Mouse (Mus musculus) lung, embryonic 16.5 days (tissue): ENCODE data around the gene Car5b. TPM values are rescaled to one million over a fixed set of nuclear protein-coding genes. Genes with fewer than 3 reads are reported as not detected.

ENCODE experiments used
- ATAC-seq: fragments of 200-750 bp; cut with Nextera tagmentation; 2 replicates; pipeline ENCODE4 v1.8.0; 2017; ENCODE audit warnings: low read depth, mild to moderate bottlenecking, moderate library complexity
- H3K27ac ChIP-seq: fragments of 300-500 bp; sonication (generic); 2 replicates; pipeline ENCODE4 v1.5.1; 2014; ENCODE audit warnings: mild to moderate bottlenecking, control low read depth, low read length
- H3K27me3 ChIP-seq: fragments of 300-500 bp; sonication (generic); 2 replicates; pipeline ENCODE4 v1.6.1; 2014; ENCODE audit warnings: low read depth, low read length, mixed read lengths; ENCODE audit not compliant: control insufficient read depth, insufficient read depth
- H3K36me3 ChIP-seq: fragments of 300-500 bp; sonication (generic); 2 replicates; pipeline ENCODE4 v1.6.1; 2014; ENCODE audit warnings: low read length; ENCODE audit not compliant: control insufficient read depth, insufficient read depth
- H3K4me1 ChIP-seq: fragments of 300-500 bp; sonication (generic); replicated peaks from 2 replicates; pipeline ENCODE4 v1.6.1; 2014; ENCODE audit warnings: low read length, mixed read lengths; ENCODE audit not compliant: control insufficient read depth, insufficient read depth
- H3K4me2 ChIP-seq: fragments of 300-500 bp; sonication (generic); 2 replicates; pipeline ENCODE4 v1.6.1; 2014; ENCODE audit warnings: low read depth, low read length, control low read depth
- H3K4me3 ChIP-seq: fragments of 300-500 bp; sonication (generic); 2 replicates; pipeline ENCODE4 v1.5.1; 2014; ENCODE audit warnings: mild to moderate bottlenecking, low read length, control low read depth
- H3K9ac ChIP-seq: fragments of 300-500 bp; sonication (generic); 2 replicates; pipeline ENCODE4 v1.6.1; 2014; ENCODE audit warnings: low read length, control low read depth
- H3K9me3 ChIP-seq: fragments of 300-500 bp; sonication (generic); 2 replicates; pipeline ENCODE4 v1.6.1; 2016; ENCODE audit warnings: low read length; ENCODE audit not compliant: control insufficient read depth
- WGBS: fragments of 180-500 bp; shearing (Covaris S2); extraction: QIAGEN DNeasy Blood & Tissue Kit; methylation state at CpG from one replicate; pipeline ENCODE4 v1.1.7; 2014; 5-methylcytosine and 5-hydroxymethylcytosine counted together
- polyA plus RNA-seq: library from polyadenylated mRNA; unstranded; fragments of >200 nt; fragmentation: Nextera tagmentation; extraction: Ambion mirVana; gene quantifications from 2 replicates; pipeline ENCODE4 v1.2.1, GENCODE M21; 2015

Gene Car5b
- polyA plus RNA-seq, 1 experiment from 2014 or later, result 0.73 TPM

DNA sequence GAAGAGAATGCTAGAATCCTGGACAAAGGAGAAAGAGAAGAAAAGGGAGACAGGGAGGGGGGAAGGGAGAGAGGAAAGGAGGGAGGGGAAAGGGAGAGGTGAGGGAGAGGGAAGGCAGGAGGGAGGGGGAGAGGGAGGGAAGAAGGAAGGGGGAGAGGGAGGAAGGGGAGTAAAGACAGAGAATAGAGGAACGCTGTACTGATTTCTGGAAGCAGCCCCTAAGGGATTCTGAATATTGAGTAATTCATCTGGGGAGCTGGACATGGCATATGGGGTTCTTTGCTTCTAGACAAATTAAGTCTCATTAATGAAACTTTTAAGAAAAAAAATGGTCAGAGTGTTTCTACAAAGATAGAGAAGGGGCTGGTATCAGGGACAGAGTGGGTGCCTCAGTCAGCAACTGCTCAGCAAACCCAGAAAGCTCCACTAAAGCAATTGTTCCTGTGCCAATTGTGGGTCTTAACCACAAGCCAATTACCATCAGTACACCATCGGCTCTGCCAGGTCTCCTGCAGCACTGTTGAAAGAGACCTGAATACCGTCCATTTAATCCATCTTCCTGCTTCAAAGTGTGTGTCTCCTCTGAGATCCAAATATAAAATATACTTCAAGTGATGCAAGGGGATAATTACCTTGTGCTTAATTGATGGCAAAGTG lies 40.0 kb downstream of the Car5b start:
- Histone ChIP-seq H3K27me3 (no peaks in the 10 kb centered on the region), H3K4me2 (no peak overlapping the region), H3K9ac (no peak overlapping the region), H3K27ac (no peak overlapping the region), H3K4me3 (no peak overlapping the region), H3K4me1 (no peaks in the 10 kb centered on the region), H3K36me3 (no peaks in the 10 kb centered on the region), H3K9me3 (no peaks in the 10 kb centered on the region)
- ATAC-seq, result no peak
- 59% methylated on average over 3 of the region's 3 CpGs for WGBS

DNA sequence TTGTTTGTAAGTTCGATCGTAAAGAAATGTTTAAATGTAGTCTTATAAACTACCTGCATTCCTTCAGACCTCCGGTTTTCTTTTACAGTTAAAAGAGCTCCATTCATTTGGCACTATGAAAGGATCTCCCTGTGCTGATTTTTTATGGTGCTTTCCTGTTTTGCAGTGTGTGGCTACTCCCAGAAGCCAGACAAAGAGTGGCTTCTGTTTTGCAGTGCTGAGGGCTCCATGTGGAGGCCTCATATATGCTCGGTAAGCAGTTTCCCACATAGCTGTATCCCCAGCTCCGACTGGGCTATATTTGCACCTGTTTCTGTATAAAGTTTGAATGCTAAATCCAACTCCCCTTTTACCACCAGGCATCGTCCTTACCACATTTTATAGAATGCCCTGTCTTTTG lies 45.7 kb downstream of the Car5b start:
- Histone ChIP-seq H3K36me3 (no peaks in the 10 kb centered on the region), H3K27ac (no peak overlapping the region), H3K4me2 (no peak overlapping the region), H3K9me3 (no peaks in the 10 kb centered on the region), H3K27me3 (no peaks in the 10 kb centered on the region), H3K9ac (no peak overlapping the region), H3K4me3 (no peak overlapping the region), H3K4me1 (no peaks in the 10 kb centered on the region)
- 84% methylated on average over 6 of the region's 6 CpGs for whole genome bisulfite sequencing
- ATAC-seq, result no peak

DNA sequence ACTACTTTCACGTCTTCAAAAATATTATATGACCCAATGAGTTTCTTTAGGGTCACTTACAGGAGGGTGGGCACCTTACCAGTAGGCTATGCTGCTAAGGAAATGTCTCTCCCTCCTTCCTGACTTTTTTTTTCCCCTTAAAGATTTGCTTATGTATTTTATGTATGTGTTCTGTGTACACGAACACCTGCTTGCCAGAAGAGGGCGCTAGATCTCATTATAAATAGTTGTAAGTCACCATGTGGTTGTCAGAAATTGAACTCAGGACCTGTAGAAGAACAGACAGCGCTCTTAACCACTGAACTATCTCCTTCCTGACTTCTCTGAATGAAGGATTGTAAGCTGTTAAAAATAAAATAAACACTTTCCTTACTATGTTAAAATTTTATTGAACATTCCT lies 46.3 kb downstream of the Car5b start:
- no peak for ATAC-seq
- H3K4me3 ChIP-seq, result no peak overlapping the region
- H3K36me3 ChIP-seq, result no peaks in the 10 kb centered on the region
- H3K4me2 ChIP-seq, result no peak overlapping the region
- 50% methylated on average over 4 of the region's 4 CpGs for WGBS
- no peak overlapping the region for H3K9ac ChIP-seq
- no peak overlapping the region for H3K27ac ChIP-seq
- no peaks in the 10 kb centered on the region for H3K4me1 ChIP-seq
- H3K9me3 ChIP-seq, result no peaks in the 10 kb centered on the region
- no peaks in the 10 kb centered on the region for H3K27me3 ChIP-seq

DNA sequence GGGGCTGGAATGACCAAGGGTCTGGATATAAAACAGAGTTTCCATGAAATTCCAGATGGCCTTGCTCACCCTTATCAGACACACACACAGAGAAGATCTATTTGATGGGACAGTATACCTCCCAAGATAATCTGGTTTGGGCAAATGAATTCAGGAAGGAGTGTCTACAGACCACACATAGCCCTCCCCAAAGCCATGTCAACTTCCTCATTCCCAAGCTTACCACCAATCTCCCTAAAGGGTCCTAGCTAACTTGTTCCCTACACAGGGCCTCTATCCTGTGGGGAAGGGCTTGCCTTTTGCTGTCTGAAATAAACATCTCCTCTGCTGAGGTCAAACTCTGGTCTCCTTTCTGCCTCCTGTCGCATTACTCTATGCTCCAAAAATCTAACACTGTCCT lies 46.7 kb downstream of the Car5b start:
- H3K9ac ChIP-seq, result no peak overlapping the region
- no peaks in the 10 kb centered on the region for H3K9me3 ChIP-seq
- ATAC-seq, result no peak
- no peaks in the 10 kb centered on the region for H3K27me3 ChIP-seq
- H3K4me1 ChIP-seq, result no peaks in the 10 kb centered on the region
- H3K36me3 ChIP-seq, result no peaks in the 10 kb centered on the region
- H3K27ac ChIP-seq, result no peak overlapping the region
- no peak overlapping the region for H3K4me3 ChIP-seq
- WGBS, result 84% methylated on average over 1 of the region's 1 CpGs
- H3K4me2 ChIP-seq, result no peak overlapping the region

DNA sequence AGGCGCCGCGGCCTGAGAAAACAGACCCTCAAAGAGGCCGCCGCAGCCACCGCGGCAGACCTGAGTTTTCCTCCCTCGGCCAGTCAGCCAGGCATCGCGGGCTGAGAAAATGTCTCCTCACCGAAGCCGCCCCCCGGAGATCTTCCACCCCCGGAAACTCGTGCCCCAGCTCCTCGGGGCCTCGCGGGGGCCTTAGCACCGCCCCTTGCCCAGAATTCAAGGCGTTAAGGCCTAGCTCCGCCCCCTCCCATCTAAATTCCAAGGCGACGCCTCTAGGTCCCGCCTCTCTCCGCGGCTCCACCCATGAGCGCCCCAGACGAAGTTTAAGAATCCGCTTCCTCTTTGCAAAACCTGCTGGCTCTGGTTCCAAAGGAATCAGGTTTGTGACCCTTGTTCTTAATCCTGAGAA lies 69.3 kb downstream of the Car5b start, which contains the start of gene Zrsr2:
Gene Zrsr2 (minus strand): TSS at position 195 of the 409 bp plus-strand sequence.
- peak; percentile 98 for ATAC-seq
- 10% methylated on average over 29 of the region's 29 CpGs for WGBS
- H3K4me2 ChIP-seq, result peak within 1 kb of the TSS; percentile 62
- H3K4me1 ChIP-seq, result no peaks in the 10 kb centered on the region; the same call in 1 of the 2 replicates
- H3K36me3 ChIP-seq, result peaks cover 8% of the 10 kb centered on the region; the same call in 1 of the 2 replicates
- peak within 1 kb of the TSS; percentile 85 for H3K9ac ChIP-seq
- H3K27ac ChIP-seq, result peak within 1 kb of the TSS; percentile 99
- peak within 1 kb of the TSS; percentile 78 for H3K4me3 ChIP-seq
- no peaks in the 10 kb centered on the region for H3K9me3 ChIP-seq
- no peaks in the 10 kb centered on the region; the same call in 1 of the 2 replicates for H3K27me3 ChIP-seq

DNA sequence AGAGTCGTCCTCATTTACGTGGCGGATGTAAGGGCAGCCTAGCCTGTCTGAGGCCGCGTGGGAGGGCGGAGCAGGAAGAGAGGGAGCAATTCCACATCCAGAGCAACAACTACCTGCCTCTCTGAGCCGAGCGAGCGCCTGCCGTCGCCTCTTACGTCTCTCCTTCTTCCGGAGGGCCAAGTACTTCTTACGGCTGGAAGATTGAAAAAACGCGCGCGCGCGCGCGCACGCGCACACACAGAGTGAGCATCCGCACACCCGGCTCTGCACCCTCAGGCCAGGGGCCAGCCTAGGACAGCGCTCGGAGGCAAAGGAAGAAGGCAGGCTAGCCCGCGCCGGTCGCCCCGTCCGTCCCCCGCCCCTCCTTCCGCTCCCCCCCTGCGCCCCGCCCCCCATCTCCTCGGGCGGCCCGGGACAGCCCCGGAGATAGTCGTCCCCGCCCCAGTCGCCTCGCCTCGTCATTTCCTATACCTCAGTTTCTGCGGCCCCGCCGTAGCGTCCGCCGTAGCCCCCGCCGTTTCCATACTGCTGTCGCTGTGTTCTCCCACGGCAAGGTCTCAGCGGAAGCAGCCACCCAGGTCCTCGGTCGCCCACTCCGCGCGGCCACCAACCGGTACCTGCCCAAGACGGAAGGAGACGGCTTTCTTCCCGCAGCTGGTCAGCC lies 69.9 kb downstream of the Car5b start:
- H3K4me1 ChIP-seq, result no peaks in the 10 kb centered on the region; the same call in 1 of the 2 replicates
- peak overlapping the region; percentile 78 for H3K4me3 ChIP-seq
- H3K9ac ChIP-seq, result peak overlapping the region; percentile 85
- peak overlapping the region; percentile 62 for H3K4me2 ChIP-seq
- H3K27me3 ChIP-seq, result no peaks in the 10 kb centered on the region; the same call in 1 of the 2 replicates
- H3K9me3 ChIP-seq, result no peaks in the 10 kb centered on the region
- peak; percentile 93 for ATAC-seq
- H3K36me3 ChIP-seq, result peaks cover 11% of the 10 kb centered on the region; the same call in 1 of the 2 replicates
- 20% methylated on average over 54 of the region's 67 CpGs for WGBS
- peak overlapping the region; percentile 99 for H3K27ac ChIP-seq

DNA sequence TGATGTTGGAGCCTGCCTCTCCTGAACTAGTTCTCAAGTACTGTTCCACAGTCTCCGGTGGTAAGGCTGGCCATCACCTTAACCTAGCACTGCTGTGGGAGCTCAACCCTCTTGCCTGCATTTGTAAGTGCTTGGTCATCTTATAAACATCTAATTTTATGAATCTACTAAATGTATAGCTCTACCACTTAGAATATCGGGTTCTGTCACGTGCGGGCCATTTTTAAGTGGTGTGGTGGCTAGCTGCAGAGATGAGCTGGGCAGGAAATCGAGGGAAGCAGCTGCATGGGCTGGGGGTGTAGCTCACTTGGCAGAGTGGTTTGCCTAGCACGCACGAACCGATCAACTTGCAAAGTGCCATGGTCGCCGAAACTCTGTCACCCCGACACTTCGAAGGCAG lies 70.4 kb downstream of the Car5b start:
- 0 out of 2 replicates have a peak, but pooled peaks have one; percentile 1 for ATAC-seq
- Histone ChIP-seq H3K4me1 (no peaks in the 10 kb centered on the region; the same call in 1 of the 2 replicates), H3K36me3 (peaks cover 12% of the 10 kb centered on the region; the same call in 1 of the 2 replicates), H3K4me2 (peak overlapping the region; percentile 62), H3K9me3 (no peaks in the 10 kb centered on the region), H3K27ac (peak overlapping the region; percentile 99), H3K4me3 (peak overlapping the region; percentile 78), H3K27me3 (no peaks in the 10 kb centered on the region; the same call in 1 of the 2 replicates), H3K9ac (peak overlapping the region; percentile 85)
- 15% methylated on average over 12 of the region's 12 CpGs for WGBS

DNA sequence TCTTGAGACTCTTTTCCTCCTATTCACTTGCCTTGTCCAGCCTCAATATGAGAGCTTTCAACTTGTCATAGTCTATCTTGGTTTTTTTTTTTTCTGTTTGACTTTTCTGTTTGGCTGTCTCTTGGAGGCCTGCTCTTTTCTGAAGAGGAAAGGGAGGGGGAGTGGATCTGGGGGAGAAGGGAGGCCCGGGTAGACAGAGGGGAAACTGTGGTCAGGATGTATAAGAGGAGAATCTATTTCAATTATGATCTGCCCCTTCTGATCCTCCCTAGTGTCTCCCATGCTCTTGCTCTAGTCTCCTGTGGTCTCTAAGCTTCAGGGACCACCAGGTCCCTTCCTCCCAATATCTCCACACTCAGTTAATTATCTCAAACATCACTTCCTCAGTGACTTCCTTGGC lies 76.2 kb downstream of the Car5b start:
- WGBS, result 45% methylated on average over 1 of the region's 1 CpGs
- H3K27ac ChIP-seq, result no peak overlapping the region
- H3K4me2 ChIP-seq, result no peak overlapping the region
- ATAC-seq, result no peak
- no peak overlapping the region for H3K4me3 ChIP-seq
- H3K27me3 ChIP-seq, result no peaks in the 10 kb centered on the region
- peaks cover 22% of the 10 kb centered on the region; the same call in 1 of the 2 replicates for H3K36me3 ChIP-seq
- H3K9me3 ChIP-seq, result no peaks in the 10 kb centered on the region
- H3K4me1 ChIP-seq, result no peaks in the 10 kb centered on the region
- H3K9ac ChIP-seq, result no peak overlapping the region

DNA sequence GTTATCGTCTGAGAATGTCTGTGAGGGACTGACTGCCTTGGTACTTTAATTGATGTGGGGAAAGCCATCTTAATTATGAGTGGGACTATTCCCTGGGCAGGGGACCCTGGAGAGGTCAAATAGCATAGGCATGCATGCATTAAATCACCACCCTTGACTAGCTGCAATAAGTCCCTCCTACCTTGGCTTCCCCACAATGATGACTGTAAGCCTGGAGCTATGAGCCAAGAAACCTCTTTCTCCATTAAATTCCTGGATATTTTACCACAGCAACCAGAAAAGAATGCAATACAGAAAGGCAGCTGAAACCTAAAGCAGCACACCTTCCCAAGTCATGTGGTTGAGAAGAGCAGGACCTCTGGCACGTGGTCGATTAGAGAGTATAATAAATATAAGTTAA lies 83.4 kb downstream of the Car5b start:
- Histone ChIP-seq H3K9ac (no peak overlapping the region), H3K27ac (no peak overlapping the region), H3K27me3 (no peaks in the 10 kb centered on the region), H3K4me3 (no peak overlapping the region), H3K4me1 (no peaks in the 10 kb centered on the region), H3K9me3 (no peaks in the 10 kb centered on the region), H3K36me3 (peaks cover 7% of the 10 kb centered on the region; the same call in 1 of the 2 replicates), H3K4me2 (no peak overlapping the region)
- ATAC-seq, result no peak
- 80% methylated on average over 3 of the region's 3 CpGs for WGBS
